Mouse (Mus musculus) stomach, postnatal 0 days (tissue): ENCODE measurements around the gene Cerk. TPM values are rescaled to one million over a fixed set of nuclear protein-coding genes. Genes with fewer than 3 reads are reported as not detected.

ENCODE experiments used
- ATAC-seq: fragments of 200-750 bp; cut with Nextera tagmentation; 2 replicates; pipeline ENCODE4 v1.8.0; 2017; ENCODE audit not compliant: low FRiP score, low TSS enrichment
- DNase-seq: peaks from one replicate; pipeline ENCODE4 v3.0.0-alpha.2; 2016; ENCODE audit warnings: low spot score
- H3K27ac ChIP-seq: fragments of 300-500 bp; sonication (generic); replicated peaks from 2 replicates; pipeline ENCODE4 v1.5.1; 2014; ENCODE audit warnings: mild to moderate bottlenecking, control low read depth
- H3K27me3 ChIP-seq: fragments of 300-500 bp; sonication (generic); 2 replicates; pipeline ENCODE4 v1.6.1; 2014; ENCODE audit warnings: low read length; ENCODE audit not compliant: control insufficient read depth, insufficient read depth
- H3K36me3 ChIP-seq: fragments of 300-500 bp; sonication (generic); 2 replicates; pipeline ENCODE4 v1.6.1; 2014; ENCODE audit warnings: low read length, mixed read lengths; ENCODE audit not compliant: control insufficient read depth, insufficient read depth
- H3K4me1 ChIP-seq: fragments of 300-500 bp; sonication (generic); replicated peaks from 2 replicates; pipeline ENCODE4 v1.6.1; 2014; ENCODE audit warnings: antibody characterized with exemption; ENCODE audit not compliant: control insufficient read depth, insufficient read depth
- H3K4me2 ChIP-seq: fragments of 300-500 bp; sonication (generic); replicated peaks from 2 replicates; pipeline ENCODE4 v1.6.1; 2014; ENCODE audit warnings: low read depth, mild to moderate bottlenecking, control low read depth, moderate library complexity
- H3K4me3 ChIP-seq: fragments of 300-500 bp; sonication (generic); 2 replicates; pipeline ENCODE4 v1.5.1; 2014; ENCODE audit warnings: low read depth, low read length, control low read depth
- H3K9ac ChIP-seq: fragments of 300-500 bp; sonication (generic); 2 replicates; pipeline ENCODE4 v1.6.1; 2014; ENCODE audit warnings: mild to moderate bottlenecking, low read length, control low read depth, mixed read lengths
- H3K9me3 ChIP-seq: fragments of 300-500 bp; sonication (generic); 2 replicates; pipeline ENCODE4 v1.6.1; 2016; ENCODE audit warnings: low read length; ENCODE audit not compliant: control insufficient read depth
- CTCF ChIP-seq: IDR thresholded peaks from 2 replicates; pipeline ENCODE4 v1.5.1; 2016; ENCODE audit warnings: antibody characterized with exemption, low read depth, mild to moderate bottlenecking, moderate library complexity
- EP300 ChIP-seq: optimal IDR thresholded peaks from 2 replicates; pipeline ENCODE3; 2016; ENCODE audit warnings: antibody characterized with exemption
- WGBS: fragments of 180-500 bp; shearing (Covaris S2); extraction: QIAGEN DNeasy Blood & Tissue Kit; methylation state at CpG from one replicate; pipeline ENCODE4 v1.1.7; 2014; 5-methylcytosine and 5-hydroxymethylcytosine counted together
- polyA plus RNA-seq: library from polyadenylated mRNA; unstranded; fragments of >200 nt; fragmentation: Nextera tagmentation; extraction: Ambion mirVana; gene quantifications from 2 replicates; pipeline ENCODE4 v1.2.1, GENCODE M21; 2015

The Cerk gene
- polyA plus RNA-seq, 1 experiment from 2014 or later, result 4.6 TPM

- Histone ChIP-seq H3K4me1 (peaks cover 9% of the 10 kb centered on the region), H3K9ac (no peak overlapping the region), H3K4me2 (peak overlapping the region; percentile 14), H3K36me3 (no peaks in the 10 kb centered on the region), H3K4me3 (no peak overlapping the region), H3K27me3 (no peaks in the 10 kb centered on the region), H3K9me3 (no peaks in the 10 kb centered on the region), H3K27ac (peak overlapping the region; percentile 59)
- ATAC-seq, result peak; percentile 31; the same call in 1 of the 2 replicates
- TF ChIP-seq EP300 (no peak), CTCF (0 out of 2 replicates have a peak, but pooled peaks have one; percentile 3)
- peak; percentile 30 for DNase-seq
- WGBS, result 20% methylated on average over 10 of the region's 10 CpGs
These were observed 73.1 kb downstream of the Cerk start for GRCm38 (mm10) chr15:86112707-86113341.

DNA sequence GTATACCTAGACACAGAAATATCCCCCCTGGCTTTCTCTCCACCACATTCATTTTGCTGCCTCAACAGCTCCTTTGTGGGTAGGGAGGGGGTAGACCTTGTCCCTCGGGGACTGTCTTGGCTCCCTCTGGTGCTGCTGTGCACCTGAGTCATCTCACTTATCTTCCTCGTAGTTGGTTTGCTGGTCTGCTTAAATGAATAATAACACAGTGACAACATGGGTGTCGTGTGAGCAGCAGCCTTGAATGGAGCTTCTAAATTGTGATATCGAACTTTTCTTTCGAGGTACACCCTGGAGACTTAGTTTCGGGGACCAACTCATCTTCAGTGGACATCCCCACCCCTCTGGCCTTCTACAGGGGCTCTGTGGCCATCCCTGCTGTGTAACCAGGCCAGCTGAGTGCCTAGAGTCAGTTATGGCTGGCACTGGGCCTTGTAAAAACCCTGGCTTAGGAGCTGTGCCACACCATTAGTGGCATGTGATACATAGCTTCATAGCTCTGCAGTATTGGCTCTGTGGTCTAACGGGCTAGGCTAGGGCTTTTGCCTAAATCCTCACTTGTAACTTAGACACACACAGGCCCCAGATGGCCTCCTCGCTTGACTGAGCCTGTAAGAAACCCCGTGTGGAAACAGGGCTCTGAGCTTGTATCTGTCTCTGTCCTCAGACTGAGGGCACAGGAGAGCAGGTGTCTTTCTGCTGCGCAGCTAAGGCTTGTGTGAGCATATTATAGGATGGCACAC is 75.4 kb downstream of the Cerk start:
- no peaks in the 10 kb centered on the region for H3K27me3 ChIP-seq
- peaks cover 9% of the 10 kb centered on the region for H3K4me1 ChIP-seq
- H3K27ac ChIP-seq, result no peak overlapping the region
- H3K36me3 ChIP-seq, result no peaks in the 10 kb centered on the region
- no peak overlapping the region for H3K4me2 ChIP-seq
- 70% methylated on average over 10 of the region's 10 CpGs for WGBS
- no peak for ATAC-seq
- H3K4me3 ChIP-seq, result no peak overlapping the region
- H3K9me3 ChIP-seq, result no peaks in the 10 kb centered on the region
- TF ChIP-seq EP300, result no peak
- TF ChIP-seq CTCF, result no peak
- H3K9ac ChIP-seq, result no peak overlapping the region
- DNase-seq, result no peak

DNA sequence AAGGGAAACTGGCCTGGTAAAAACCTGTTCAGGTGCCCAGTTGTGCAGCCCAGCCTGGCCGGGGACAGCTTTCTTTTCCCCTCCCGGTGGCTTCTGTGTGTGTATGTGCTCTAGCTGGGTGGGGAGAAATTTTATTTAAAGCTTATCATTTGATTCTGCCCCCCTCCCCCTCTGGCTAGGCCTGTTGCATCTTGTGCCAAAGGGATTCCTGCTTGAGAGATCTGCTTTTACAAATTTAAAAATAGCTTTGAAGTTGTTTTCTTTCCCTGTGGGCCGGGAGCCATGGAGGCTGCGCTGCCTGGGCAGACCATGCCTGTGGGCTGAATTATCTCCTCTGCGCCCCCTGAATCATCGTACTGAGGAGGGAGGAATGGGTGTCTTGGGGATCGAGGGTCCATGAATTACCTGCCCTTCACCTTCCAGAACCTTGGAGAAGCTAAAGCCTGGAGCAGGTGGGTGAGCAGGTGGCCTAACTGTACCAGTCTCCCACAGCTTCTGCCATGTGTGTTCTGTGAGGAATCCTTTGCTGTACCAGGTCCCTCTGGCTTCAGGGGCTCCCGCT is 76.2 kb downstream of the Cerk start:
- TF ChIP-seq EP300, result no peak
- TF ChIP-seq CTCF, result no peak
- 55% methylated on average over 8 of the region's 8 CpGs for WGBS
- no peaks in the 10 kb centered on the region for H3K27me3 ChIP-seq
- DNase-seq, result no peak
- no peak overlapping the region for H3K4me3 ChIP-seq
- H3K9ac ChIP-seq, result no peak overlapping the region
- peaks cover 9% of the 10 kb centered on the region for H3K4me1 ChIP-seq
- no peak overlapping the region for H3K4me2 ChIP-seq
- no peak for ATAC-seq
- no peak overlapping the region for H3K27ac ChIP-seq
- no peaks in the 10 kb centered on the region for H3K9me3 ChIP-seq
- no peaks in the 10 kb centered on the region for H3K36me3 ChIP-seq

DNA sequence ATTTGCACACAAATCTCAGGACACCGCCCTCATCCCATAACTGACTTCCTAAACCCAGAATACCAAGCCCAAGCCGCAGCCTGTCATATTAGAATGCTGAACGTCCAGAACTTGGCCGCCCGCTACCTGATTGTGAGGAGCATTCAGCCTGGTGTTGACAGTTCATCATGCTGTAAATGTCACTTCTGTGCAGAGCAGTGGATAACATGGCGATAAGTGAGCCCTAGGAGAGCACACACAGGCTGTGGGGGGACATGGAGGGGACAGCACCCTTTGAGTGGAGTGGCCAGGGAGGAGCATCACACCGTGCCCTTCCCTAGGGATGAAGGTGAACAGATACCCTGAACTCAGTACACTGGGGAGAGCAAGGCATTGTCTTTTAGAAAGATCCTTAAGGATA is 76.7 kb downstream of the Cerk start:
- DNase-seq, result no peak
- no peak for ATAC-seq
- TF ChIP-seq CTCF (no peak), EP300 (no peak)
- Histone ChIP-seq H3K36me3 (no peaks in the 10 kb centered on the region), H3K27ac (no peak overlapping the region), H3K27me3 (no peaks in the 10 kb centered on the region), H3K4me3 (no peak overlapping the region), H3K4me2 (no peak overlapping the region), H3K9me3 (no peaks in the 10 kb centered on the region), H3K9ac (no peak overlapping the region), H3K4me1 (peaks cover 9% of the 10 kb centered on the region)
- WGBS, result 68% methylated on average over 7 of the region's 7 CpGs

DNA sequence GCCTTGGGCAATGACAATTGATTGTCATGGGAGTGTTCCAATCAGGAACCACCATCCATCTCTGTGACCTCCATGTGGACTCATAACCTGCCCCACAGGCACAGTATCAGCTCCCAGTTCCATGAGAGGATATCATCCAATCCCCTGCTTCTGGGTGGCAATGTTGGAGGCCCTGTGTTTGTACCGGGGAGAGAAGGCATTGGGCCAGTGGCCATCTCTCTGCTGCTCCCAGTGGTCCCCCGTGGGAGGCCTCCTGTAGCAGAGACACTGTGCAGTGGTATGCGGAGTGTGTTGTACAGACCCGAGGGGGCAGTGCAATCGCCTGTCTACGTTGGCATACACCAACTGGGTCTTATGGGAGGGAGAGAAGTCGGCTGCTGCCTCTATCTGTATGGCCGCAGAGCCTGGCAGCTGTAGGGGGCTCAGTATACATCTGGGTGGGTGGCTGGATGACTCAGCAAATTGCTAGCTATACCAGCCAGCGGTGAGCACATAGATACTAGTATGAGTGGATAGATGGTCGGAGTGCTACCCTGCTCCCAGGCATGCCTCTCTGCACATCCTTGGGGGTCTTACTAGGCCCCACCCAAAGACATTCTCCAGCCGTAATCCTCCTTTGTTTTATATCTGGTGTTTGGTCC is 78.0 kb downstream of the Cerk start:
- Histone ChIP-seq H3K27ac (no peak overlapping the region), H3K4me2 (no peak overlapping the region), H3K36me3 (no peaks in the 10 kb centered on the region), H3K9me3 (no peaks in the 10 kb centered on the region), H3K4me3 (no peak overlapping the region), H3K9ac (no peak overlapping the region), H3K4me1 (peaks cover 9% of the 10 kb centered on the region), H3K27me3 (no peaks in the 10 kb centered on the region)
- TF ChIP-seq CTCF (peak; percentile 18; the same call in 1 of the 2 replicates), EP300 (no peak)
- WGBS, result 84% methylated on average over 11 of the region's 11 CpGs
- peak; percentile 29; the same call in 1 of the 2 replicates for ATAC-seq
- no peak for DNase-seq
